Mouse (Mus musculus) urinary bladder, postnatal 25 days (tissue): Measurements from ENCODE around the gene Lypd4.
A peak's percentile ranks its signal among the peaks of the same experiment; 100 is the strongest.
"Not testable (repeated sequence)": the region's sequence is repeated elsewhere in the genome, so short reads cannot be mapped to it uniquely, and the experiment has no call there.

Experiments
- DNase-seq: peaks from one replicate; pipeline ENCODE4 v3.0.0; 2022; ENCODE audit warnings: low spot score

Gene Lypd4

DNA sequence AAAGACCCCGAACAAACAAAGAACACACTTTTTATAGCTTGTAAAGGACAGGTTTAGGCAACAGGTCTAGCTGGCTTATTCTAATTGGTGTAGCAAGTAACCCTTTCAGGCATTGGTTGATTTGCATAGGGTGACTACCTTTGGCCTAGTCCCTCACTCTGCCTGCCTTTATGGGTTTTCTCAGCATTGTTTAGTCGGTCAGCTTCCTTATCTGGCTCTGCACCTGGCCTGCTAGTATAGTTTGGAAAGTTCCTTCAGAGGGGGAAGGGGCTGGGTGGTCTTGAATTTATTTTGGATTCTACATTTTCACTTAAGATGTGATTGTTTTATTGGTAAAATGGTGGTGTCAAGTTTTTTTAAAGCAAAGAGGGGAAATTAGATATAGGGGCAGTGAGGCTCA is 23.2 kb downstream of the Lypd4 start:
- not testable (repeated sequence) for DNase-seq

DNA sequence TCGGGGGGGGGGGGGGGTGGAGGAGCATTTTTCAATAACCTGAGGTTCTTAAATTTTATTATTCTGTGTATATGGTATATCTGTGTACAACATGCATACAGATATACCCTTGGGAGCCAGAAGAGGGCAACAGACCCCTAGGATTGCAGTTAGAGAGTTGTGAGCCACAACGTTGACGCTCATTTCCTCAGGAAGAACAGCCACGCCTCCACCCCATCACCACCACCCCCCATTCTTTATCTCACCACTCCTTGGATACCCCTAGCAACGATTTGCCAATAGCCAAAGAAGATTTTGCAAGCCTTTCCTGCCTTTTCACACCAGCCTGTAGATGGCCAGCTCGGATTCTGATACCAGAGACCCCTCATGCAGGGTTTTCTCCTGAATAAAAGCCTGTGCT is 24.0 kb downstream of the Lypd4 start:
- DNase-seq: no peak

DNA sequence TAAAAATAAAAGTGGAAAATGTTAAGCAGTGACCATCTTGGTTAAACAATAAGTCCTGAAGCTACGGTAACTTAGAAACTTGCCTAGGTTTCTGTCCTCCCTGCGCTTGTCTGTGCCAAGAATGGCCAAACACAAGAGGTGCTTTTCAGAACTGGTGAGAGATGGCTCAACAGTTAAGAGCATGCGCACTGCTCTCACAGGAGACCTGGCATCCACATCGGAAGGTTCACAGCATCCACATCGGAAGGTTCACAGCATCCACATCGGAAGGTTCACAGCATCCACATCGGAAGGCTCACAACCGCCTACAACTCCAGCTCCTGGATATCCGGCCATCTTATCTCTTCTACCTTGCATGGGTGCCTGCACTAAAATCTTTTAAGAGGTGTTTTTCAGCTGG is 24.6 kb downstream of the Lypd4 start:
- no peak for DNase-seq

DNA sequence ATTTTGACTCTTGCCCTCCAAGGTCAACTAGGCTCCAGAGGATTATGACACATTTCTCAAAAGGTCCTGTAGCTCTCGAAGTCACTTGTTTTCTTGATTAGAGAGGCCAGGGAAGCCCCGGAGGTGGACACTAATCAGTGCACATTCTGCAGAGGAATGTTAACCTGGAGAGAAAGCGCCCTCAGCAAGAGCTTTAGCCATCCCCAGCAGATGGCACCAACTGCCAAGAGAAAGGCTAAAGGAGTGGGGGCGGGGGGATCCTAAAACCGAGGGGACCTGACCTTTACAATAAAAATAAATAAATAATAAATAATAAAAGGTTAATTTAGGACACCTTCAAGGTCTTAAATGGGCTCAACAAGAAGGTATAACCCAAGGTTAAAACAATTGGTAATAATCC is 25.6 kb downstream of the Lypd4 start:
- no peak for DNase-seq

DNA sequence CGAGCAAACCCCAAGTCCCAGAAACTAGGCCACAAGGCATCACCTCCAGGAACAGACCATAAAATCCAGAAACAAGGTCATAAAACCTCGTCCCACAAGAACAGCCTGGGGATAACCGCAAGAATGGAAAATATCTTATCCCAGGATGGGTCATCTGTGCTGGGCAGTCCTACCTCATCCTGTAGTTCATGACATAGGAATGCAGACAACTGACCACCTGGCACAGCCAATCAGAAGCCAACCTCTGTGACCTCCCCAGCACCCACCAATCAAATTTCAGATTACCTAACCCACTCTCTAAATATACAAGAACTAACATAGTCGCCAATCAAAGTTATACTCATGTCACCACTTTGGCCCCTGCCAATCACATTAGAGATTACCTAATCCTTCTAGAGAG is 28.7 kb downstream of the Lypd4 start:
- DNase-seq: no peak

DNA sequence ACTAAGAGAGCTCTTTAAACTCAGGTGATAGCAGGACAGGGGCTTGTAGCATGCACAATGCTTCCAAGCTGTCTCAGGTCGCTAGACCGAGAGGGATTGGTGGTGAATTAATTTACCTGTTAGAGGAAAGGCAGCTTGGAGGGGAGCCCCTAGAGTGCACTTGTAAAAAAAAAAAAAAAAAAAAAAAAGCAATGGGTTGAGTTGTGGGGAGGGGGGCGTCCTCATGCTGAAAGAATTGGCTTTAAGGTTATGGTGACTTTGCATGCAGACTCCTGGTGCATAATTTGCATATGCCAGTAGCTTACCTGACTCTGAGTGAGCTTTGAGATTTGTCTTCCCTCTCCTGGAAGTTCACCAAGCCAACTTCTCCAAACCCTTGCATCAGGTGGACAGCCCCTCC is 29.4 kb downstream of the Lypd4 start:
- DNase-seq: no peak

DNA sequence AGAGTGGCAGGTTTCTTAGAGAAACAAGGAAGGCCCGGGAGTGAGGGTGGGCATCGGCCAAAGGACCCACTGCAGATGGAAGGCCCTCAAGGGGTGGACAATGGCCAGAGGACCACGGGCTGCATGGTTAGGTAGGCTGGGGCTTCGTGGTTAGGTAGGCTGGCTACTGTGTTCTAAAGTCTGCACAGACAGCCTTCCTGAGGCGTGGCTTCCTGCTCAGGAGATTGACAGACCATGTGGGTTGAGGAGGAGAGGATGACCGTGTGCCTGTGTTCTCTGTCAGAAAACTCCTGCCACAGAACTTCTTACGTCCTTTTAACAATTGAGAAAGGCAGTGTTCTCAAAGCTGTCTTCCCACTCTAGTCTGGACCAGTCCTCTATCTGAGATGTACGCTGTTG is 30.3 kb downstream of the Lypd4 start:
- no peak for DNase-seq

DNA sequence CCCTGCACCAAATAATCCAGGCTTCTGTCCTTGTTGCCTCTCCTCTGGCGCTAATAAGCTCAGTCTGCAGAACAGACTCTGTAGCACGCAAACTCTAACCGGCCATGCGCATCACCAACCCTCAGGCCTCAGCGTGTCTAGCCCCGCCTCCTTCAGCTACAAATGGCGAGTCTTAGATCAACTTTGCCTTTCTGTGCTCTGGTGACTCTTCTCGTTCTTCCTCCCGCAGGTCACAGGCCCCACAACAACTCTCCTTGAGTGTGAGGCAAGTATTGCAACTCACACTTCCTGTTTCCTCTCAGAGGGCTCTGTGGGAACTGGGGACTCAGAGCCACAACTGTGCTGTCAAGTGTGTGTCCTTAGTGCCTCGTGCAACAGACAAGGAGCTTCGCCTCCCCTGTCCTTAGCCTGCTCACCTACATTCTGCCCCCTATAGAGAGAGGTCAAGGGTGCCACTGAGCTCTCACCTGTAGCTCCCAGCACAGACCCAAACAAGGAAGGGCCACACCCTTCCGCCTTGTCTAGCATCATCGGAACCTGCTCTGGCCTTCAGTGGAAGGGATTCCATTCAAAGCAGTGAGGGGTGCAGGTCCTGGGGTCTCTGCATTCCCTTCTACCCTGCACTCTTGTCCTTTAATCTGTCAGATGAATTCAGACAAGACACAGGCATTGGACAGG is 30.9 kb downstream of the Lypd4 start:
- not testable (repeated sequence) for DNase-seq

DNA sequence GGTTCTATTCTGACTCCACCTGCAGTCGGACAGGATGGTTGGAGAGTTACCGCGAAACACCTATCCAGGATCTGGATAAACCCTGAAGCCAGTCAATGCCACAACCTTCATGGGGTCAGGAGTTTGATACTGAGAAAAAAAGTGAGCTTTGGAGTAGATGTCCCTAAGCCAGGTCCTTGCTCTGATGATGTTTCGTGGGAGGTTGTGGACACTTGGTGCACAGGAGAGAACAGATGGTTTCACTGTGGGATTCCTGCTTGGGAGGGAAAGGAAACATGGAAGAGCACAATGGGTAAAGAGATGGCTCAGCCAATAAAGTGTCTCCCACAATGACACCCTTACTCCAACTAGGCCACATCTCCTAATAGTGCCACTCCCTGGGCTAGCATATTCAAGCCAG is 42.6 kb downstream of the Lypd4 start:
- DNase-seq: no peak

DNA sequence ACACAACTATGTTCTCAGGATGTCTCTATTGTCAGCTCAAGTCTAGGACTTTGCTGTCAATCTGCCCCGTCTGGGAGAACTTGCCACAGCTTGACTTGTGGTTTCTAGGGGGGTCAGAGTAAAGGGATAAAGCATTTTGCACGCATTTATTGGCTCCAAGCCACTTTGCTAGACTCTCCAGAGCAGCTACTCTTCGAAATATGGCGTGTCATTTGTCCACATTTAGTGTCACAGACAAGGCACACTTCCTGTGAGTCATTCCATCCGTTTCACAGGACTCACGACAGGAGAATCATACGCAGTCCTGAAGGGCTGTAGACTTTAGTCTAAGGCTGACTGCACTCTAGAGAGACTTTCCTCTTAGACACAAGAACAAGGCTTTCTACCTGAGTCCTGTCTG is 45.3 kb downstream of the Lypd4 start:
- DNase-seq: no peak

DNA sequence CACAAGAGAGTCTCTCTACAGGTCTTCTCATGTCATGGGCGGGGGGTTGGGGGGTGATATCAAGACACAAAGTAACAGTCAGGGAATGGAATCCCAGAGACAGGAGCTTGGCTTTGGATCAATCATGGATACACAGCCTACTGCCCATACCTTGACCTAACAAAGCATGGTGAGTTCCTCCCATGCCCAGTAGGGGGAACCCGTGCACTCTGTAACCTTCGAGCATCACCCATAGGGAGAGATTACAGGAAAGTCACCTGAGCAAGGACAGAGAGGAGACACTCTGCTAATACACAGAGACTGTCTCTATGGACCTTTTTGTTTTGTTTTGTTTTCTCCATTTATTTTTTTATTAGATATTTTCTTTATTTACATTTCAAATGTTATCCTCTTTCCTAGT is 52.2 kb downstream of the Lypd4 start:
- peak; percentile 71 for DNase-seq
